Mouse (Mus musculus) cerebellum, adult 8-10 months (tissue): ENCODE data around the gene Cnot3.
"Not testable (repeated sequence)": the region's sequence is repeated elsewhere in the genome, so short reads cannot be mapped to it uniquely, and the experiment has no call there.

ENCODE experiments used
- DNase-seq: peaks from one replicate; pipeline ENCODE4 v3.0.0; 2022

Gene Cnot3

GRCm38 (mm10) chr7:3703148-3703878, 58.2 kb downstream of the Cnot3 start:
- DNase-seq: no peak

GRCm38 (mm10) chr7:3703879-3704441, 58.9 kb downstream of the Cnot3 start, which contains the start of gene Rps9:
Gene Rps9 (plus strand): TSS chr7:3703993.
- DNase-seq: peak; percentile 96

GRCm38 (mm10) chr7:3704475-3704874, 59.4 kb downstream of the Cnot3 start:
- no peak for DNase-seq

- DNase-seq: peak; percentile 9
These were observed 60.4 kb downstream of the Cnot3 start for GRCm38 (mm10) chr7:3705461-3705860.

DNA sequence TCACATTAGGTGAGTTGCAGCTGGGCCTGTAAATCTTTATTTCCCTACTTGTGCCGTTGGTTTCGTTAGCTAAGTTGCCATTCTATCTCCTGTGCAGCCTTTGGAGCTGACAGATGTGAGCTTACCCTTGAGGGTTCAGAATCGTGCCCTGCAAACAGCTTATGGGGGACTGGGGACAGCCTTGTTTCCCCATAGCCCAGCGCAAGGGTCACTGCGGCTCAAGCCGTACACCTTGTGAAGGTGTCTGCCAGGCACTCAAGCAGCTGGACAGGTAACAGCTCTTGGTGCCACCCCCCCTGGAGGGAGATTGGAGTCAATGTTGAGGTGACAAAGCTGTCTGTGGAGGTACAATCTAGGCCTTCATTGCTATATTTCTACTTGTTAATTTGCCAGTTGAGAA, 60.8 kb downstream of the Cnot3 start:
- no peak for DNase-seq

DNA sequence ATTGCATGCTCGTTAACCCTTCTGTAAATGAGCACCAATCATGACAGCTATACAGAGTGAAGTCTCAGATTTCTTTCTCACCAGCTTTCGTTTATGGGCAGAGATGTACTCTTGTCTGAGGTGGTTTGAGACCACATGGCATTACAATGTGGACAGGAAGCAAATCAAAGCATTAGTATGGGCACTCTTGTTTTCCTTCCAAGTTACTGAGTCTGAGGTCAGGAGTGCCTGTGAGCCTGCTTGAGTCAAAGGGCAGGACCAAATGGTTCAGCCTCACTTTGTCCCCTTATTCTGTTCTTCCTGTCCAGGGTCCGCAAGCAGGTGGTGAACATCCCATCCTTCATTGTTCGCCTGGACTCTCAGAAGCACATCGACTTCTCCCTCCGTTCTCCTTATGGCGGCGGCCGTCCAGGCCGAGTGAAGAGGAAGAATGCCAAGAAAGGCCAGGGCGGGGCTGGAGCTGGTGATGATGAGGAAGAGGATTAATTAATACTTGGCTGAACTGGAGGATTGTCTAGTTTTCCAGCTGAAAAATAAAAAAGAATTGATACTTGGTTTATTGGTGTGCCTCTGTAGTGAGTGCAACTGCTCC, 61.4 kb downstream of the Cnot3 start:
- no peak for DNase-seq

GRCm38 (mm10) chr7:3707027-3707426, 62.0 kb downstream of the Cnot3 start:
- no peak for DNase-seq

GRCm38 (mm10) chr7:3707568-3708413, 62.7 kb downstream of the Cnot3 start:
- no peak for DNase-seq

DNA sequence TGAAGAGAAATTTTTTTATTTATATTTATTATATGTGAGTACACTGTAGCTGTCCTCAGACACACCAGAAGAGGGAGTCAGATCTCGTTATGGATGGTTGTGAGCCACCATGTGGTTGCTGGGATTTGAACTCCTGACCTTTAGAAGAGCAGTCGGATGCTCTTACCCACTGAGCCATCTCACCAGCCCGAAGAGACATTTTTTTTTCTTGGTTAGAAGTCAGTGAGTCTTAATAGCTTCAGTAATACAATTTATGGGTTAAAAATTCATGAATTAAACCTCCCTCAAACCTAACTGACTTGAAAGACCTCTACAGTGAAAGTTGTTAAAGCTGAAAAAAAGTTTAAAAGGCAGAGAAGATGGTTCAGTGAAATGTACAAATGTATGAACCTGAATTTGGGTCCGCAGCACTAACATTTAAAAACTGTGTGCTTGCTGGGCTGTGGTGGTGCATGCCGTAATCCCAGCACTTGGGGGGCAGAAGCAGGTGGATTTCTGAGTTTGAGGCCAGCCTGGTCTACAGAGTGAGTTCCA, 63.4 kb downstream of the Cnot3 start:
- not testable (repeated sequence) for DNase-seq

GRCm38 (mm10) chr7:3709000-3709399, 63.9 kb downstream of the Cnot3 start:
- no peak for DNase-seq
